Mouse (Mus musculus) cerebellum, adult 9-10 months (tissue): Measurements from ENCODE around the gene Fignl1.

Source experiments
- DNase-seq: peaks from one replicate; pipeline ENCODE4 v3.0.0; 2022

Gene Fignl1

DNA sequence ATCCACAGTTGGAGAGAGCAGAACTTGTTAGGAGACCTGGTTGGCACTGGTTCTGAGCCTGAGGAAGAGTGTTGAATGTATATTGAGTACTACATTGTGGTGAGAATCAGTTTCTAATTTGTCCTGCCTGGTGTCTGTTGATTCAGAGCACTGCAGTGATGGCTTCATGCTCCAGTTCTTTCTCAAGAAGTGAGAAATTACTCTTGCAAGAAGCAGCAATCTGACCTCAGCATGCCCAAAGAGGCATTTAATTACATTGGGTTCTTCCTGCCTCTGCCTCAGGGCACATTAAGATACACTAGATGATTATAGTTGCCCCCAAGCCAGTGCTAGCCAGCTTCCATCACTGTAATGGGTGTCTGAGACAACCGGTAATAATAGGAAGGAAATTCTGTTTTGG is 49.9 kb downstream of the Fignl1 start:
- no peak for DNase-seq

DNA sequence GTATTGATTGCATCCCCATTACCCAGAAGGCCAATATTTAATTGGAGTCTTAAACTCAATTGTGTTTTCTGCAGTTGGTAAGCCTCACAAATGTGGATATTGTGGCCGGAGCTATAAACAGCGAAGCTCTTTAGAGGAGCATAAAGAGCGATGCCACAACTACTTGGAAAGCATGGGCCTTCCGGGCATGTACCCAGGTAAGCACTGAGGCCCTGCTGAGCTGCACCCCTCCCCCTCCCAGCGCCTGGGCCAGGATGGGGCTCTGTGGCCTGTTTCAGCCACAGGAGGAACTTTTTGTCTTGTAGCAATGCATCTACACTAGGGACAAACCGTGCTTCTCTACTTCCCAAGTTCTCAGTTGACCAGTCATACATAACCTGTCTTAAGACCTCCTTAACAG is 50.6 kb downstream of the Fignl1 start:
- DNase-seq = no peak

DNA sequence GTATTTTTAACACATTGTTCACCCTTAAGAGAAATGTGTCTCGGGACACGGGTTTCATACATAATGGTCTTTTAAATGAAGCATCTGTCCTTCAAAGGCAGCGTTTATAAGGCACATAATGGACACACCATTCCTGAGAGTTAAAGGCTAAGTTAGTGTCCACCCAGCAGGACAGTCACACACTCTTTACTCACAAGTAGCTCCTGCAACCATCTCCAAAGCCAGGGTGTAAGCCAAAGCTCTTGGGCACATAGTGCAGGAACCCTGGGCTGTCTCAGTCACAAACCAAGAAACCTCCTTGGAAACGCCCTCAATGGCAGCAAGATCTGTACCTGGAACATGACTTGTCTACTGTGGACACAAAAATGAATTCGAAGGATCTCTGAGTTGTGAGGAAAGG is 55.9 kb downstream of the Fignl1 start:
- DNase-seq = no peak

DNA sequence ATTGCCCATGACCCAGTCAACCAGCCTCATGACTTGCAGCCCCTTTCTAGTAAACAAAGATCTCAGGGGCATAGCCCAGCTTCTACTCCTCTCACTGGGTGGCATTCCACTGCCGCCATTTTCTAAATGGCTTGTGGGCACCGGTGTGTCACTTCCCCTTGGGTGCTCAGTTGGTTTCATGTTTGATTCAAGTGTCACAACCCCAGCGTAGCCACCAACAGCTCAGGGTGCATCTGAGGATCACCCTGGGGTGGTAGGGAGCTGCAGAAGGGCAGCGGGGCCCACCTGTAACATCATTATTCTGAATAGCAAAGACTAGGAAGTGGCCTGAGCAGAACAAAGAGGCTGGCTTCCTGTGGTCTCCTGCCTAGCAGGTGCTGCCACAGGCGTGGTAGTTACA is 57.7 kb downstream of the Fignl1 start:
- no peak for DNase-seq

DNA sequence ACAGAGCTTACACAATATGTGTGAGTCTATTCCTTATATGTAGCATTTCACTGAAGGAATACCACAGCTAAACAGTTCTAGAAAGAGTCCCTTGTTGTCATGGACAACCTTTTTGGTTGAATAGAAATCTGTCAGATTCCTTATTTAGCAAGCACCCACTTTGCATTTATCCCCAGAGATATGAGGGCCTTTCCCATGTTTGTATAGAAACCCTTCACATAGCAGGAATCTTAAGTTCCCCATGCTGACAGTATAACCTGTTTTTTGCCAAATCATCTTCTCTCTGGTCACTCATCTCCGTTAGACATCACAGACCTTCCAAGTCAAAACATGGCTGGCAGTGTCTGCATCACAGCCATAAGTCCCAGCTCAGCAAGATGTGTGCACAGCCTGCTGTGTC is 64.5 kb downstream of the Fignl1 start:
- DNase-seq = no peak

DNA sequence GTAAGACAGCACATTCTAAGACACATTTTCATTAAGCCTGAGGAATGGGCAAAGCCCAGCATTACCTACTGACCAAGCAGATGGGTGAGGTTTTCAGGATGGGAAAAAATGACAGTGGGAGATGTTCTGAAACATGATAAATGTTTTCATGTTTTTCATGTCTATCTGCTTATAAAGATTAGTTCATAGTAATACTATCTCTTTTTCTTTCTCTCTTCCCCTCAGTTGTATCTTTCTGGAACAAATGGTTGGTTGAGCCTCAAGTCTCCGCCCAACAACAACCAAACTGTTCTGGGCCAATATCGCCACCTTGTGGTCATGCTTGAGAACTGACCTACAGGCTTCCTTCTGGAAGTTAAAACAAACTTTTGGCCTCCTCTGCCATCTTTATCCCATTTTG is 66.1 kb downstream of the Fignl1 start:
- DNase-seq = no peak

DNA sequence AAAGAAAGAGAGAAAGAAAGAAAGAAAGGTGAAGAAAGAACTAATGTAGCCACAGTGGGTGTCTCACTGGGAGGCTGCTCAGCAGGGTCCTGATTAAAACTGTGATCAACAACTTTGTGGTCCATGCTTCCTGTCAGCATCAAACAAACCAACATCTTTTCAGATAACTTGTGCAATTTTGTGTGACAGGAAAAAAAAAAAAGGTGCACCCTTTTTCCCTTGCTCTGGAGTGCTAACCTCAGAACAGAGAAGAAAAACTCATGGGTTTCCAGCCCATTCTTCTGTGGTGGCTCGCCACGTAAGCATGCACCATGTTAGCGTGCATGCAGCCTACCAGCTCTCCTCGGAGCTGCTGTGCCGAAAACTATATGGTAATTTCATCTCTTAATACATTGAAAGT is 67.2 kb downstream of the Fignl1 start:
- no peak for DNase-seq

DNA sequence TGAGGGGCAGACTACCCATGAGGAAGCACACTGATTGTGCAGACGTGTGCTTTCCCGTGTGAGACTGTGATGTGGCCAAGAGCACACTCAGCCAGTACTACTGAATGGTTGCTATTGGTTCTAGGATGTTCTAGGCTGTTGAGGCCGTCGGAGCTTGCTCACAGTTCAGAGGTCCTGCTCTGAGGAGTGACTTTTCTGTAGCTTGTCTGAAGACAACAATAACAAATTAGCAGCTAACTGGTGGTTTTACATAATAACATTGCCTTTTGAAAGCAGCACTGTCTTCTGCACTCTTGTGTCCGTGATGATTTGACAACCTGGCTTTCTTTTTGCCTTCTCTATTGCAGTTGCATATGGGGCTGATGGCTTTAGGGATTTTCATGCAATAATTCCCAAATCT is 68.2 kb downstream of the Fignl1 start:
- no peak for DNase-seq

DNA sequence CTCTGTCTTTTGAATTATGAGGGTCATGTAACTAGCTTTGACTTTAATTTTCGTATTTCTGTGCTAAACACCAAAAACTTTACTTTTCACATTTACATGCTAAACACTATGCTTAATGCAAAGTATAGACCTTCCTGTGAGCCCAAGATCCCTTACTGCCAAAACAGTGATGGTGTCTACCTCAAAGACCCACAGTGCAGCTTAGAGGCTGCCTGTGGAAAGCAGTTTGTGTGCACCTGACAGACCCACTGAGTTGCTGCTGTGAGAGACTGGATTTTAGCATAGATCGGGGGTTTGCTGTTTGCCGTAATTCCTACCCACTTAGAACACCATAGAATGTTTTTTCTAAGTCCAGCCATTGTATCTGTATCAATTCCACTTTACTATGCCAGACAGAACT is 69.7 kb downstream of the Fignl1 start:
- DNase-seq = no peak

DNA sequence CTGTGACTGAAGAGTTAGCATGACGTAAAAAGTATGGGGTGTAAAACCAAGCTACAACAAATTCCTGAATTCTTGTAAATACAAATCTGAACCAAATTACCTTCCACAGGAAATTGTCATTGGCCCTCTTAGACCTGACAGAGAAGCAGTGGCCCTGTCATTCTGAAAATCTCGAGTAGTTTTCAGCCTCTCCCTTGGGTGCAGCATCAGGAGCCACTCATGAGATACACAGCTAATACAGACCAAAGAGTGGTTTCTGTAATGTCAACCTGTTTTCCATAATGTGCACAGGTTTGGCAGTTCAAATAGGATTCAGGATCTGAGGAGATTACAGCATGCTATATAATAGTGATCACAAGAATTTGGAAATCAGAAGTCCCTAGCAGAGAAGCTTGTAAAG is 71.2 kb downstream of the Fignl1 start:
- DNase-seq = no peak
